Mouse (Mus musculus): ENCODE data around the gene Ighmbp2.

- TF ChIP-seq CTCF (IDR thresholded peaks at IDR 0.05) (no peak), EP300 (IDR thresholded peaks at IDR 0.05) (no peak)
Measured at GRCm38 (mm10) chr19:3281886-3282285, 931 bp downstream of the Ighmbp2 start.

Measured in lung, postnatal 0 days (tissue).